Mouse (Mus musculus) MEL (cell line): Measurements from ENCODE around the gene Sbk1. TPM values are rescaled to one million over a fixed set of nuclear protein-coding genes. Genes with fewer than 3 reads are reported as not detected.

ENCODE experiments used
- DNase-seq: peaks from one replicate; pipeline ENCODE4 v3.0.0; 2011; ENCODE audit warnings: low read depth, low spot score
- H3K27ac ChIP-seq: 2 replicates; pipeline ENCODE4 v1.5.1; 2012; ENCODE audit warnings: low read depth, mild to moderate bottlenecking, control low read depth, low read length, moderate library complexity; ENCODE audit not compliant: control insufficient read depth
- H3K27me3 ChIP-seq, 2 experiments: fragments of 150-350 bp in 1 of 2; sonication (generic) in 1 of 2; 2 replicates each; pipeline ENCODE4 v1.6.1; 2012; ENCODE audit warnings: low read length in 2 of 2, mild to moderate bottlenecking in 2 of 2, improper control_type of control experiment in 1 of 2, moderate library complexity in 1 of 2; ENCODE audit not compliant: insufficient read depth in 2 of 2, control insufficient read depth in 1 of 2
- H3K36me3 ChIP-seq, 2 experiments: 2 replicates each; pipeline ENCODE4 v1.6.1; 2012 to 2014; ENCODE audit warnings: low read length in 2 of 2, improper control_type of control experiment in 1 of 2, inconsistent platforms in 1 of 2, mild to moderate bottlenecking in 1 of 2; ENCODE audit not compliant: insufficient read depth in 2 of 2, control insufficient read depth in 1 of 2
- H3K4me1 ChIP-seq, 2 experiments: fragments of 150-350 bp in 1 of 2; sonication (generic) in 1 of 2; 2 replicates each; pipeline ENCODE4 v1.6.1; 2012; ENCODE audit warnings: low read length in 2 of 2, improper control_type of control experiment in 1 of 2, mild to moderate bottlenecking in 1 of 2; ENCODE audit not compliant: insufficient read depth in 2 of 2, control insufficient read depth in 1 of 2
- H3K4me3 ChIP-seq, 2 experiments: fragments of 150-350 bp in 1 of 2; sonication (generic) in 1 of 2; 2 replicates each; pipeline ENCODE4 v1.5.1; 2012; ENCODE audit warnings: low read depth in 2 of 2, low read length in 2 of 2, mild to moderate bottlenecking in 2 of 2, moderate library complexity in 2 of 2, control low read depth in 1 of 2, improper control_type of control experiment in 1 of 2; ENCODE audit not compliant: control insufficient read depth in 1 of 2, insufficient read depth in 1 of 2
- H3K79me2 ChIP-seq: 2 replicates; pipeline ENCODE4 v1.6.1; 2012; ENCODE audit warnings: mild to moderate bottlenecking, low read length, moderate library complexity; ENCODE audit not compliant: control insufficient read depth, poor library complexity, insufficient read depth
- H3K9ac ChIP-seq: 2 replicates; pipeline ENCODE4 v1.6.1; 2012; ENCODE audit warnings: low read depth, mild to moderate bottlenecking, control low read depth, low read length, moderate library complexity; ENCODE audit not compliant: control insufficient read depth, poor library complexity, severe bottlenecking
- H3K9me3 ChIP-seq: fragments of 150-350 bp; sonication (generic); replicated peaks from 2 replicates; pipeline ENCODE4 v1.6.1; 2012; ENCODE audit warnings: mild to moderate bottlenecking, low read length, improper control_type of control experiment, moderate library complexity; ENCODE audit not compliant: insufficient read depth
- BHLHE40 ChIP-seq: IDR thresholded peaks from 2 replicates; pipeline ENCODE4 v1.6.1; 2012; ENCODE audit warnings: low read depth, mild to moderate bottlenecking, inconsistent platforms, low read length, improper control_type of control experiment, borderline replicate concordance
- CHD1 ChIP-seq: IDR thresholded peaks from 2 replicates; pipeline ENCODE4 v1.6.1; 2012; ENCODE audit warnings: low read depth, mild to moderate bottlenecking, inconsistent platforms, low read length, improper control_type of control experiment
- CHD2 ChIP-seq: IDR thresholded peaks from 2 replicates; pipeline ENCODE4 v1.6.1; 2011; ENCODE audit warnings: low read length, improper control_type of control experiment
- CTCF ChIP-seq, 3 experiments: IDR thresholded peaks in 2 of 3; conservative IDR thresholded peaks in 1 of 3; 2 replicates each; pipeline ENCODE4 v1.5.1; 2011 to 2012; ENCODE audit warnings: low read length in 3 of 3, low read depth in 2 of 3, mild to moderate bottlenecking in 2 of 3, improper control_type of control experiment in 1 of 3, inconsistent platforms in 1 of 3, mixed read lengths in 1 of 3, moderate library complexity in 1 of 3; ENCODE audit not compliant: control insufficient read depth in 1 of 3, insufficient read depth in 1 of 3, poor library complexity in 1 of 3, severe bottlenecking in 1 of 3
- E2F4 ChIP-seq: IDR thresholded peaks from 2 replicates; pipeline ENCODE4 v1.6.1; 2011; ENCODE audit warnings: low read depth, low read length, improper control_type of control experiment, borderline replicate concordance
- ELF1 ChIP-seq: IDR thresholded peaks from 2 replicates; pipeline ENCODE4 v1.6.1; 2014; ENCODE audit warnings: low read depth, mild to moderate bottlenecking, inconsistent platforms, low read length, improper control_type of control experiment, moderate library complexity
- GABPA ChIP-seq: IDR thresholded peaks from 2 replicates; pipeline ENCODE4 v1.6.1; 2012; ENCODE audit warnings: low read depth, mild to moderate bottlenecking, inconsistent platforms, low read length, improper control_type of control experiment, moderate library complexity
- GATA1 ChIP-seq: IDR thresholded peaks from 2 replicates; pipeline ENCODE4 v1.6.1; 2011; ENCODE audit warnings: low read depth, low read length, improper control_type of control experiment
- HCFC1 ChIP-seq: IDR thresholded peaks from 2 replicates; pipeline ENCODE4 v1.6.1; 2012; ENCODE audit warnings: low read depth, mild to moderate bottlenecking, inconsistent platforms, low read length, improper control_type of control experiment, moderate library complexity
- MAFK ChIP-seq: IDR thresholded peaks from 2 replicates; pipeline ENCODE4 v1.6.1; 2011; ENCODE audit warnings: low read depth, mild to moderate bottlenecking, low read length, improper control_type of control experiment, borderline replicate concordance
- MAZ ChIP-seq: IDR thresholded peaks from 2 replicates; pipeline ENCODE4 v1.6.1; 2012; ENCODE audit warnings: low read depth, mild to moderate bottlenecking, inconsistent platforms, low read length, improper control_type of control experiment
- MEF2A ChIP-seq: IDR thresholded peaks from 2 replicates; pipeline ENCODE4 v1.6.1; 2014; ENCODE audit warnings: low read depth, mild to moderate bottlenecking, inconsistent platforms, low read length, improper control_type of control experiment; ENCODE audit not compliant: poor library complexity, insufficient replicate concordance, severe bottlenecking; ENCODE audit errors: extremely low read depth
- NRF1 ChIP-seq: IDR thresholded peaks from 2 replicates; pipeline ENCODE4 v1.6.1; 2014; ENCODE audit warnings: low read depth, mild to moderate bottlenecking, inconsistent platforms, low read length, improper control_type of control experiment, moderate library complexity; ENCODE audit not compliant: poor library complexity, insufficient read depth, severe bottlenecking
- POLR2A ChIP-seq, 2 experiments: IDR thresholded peaks; 2 replicates each; pipeline ENCODE4 v1.6.1; 2011 to 2012; ENCODE audit warnings: low read length in 2 of 2, mild to moderate bottlenecking in 2 of 2, control low read depth in 1 of 2, improper control_type of control experiment in 1 of 2, low read depth in 1 of 2, moderate library complexity in 1 of 2; ENCODE audit not compliant: control insufficient read depth in 1 of 2, insufficient read depth in 1 of 2, poor library complexity in 1 of 2
- POLR2AphosphoS5 ChIP-seq: IDR thresholded peaks from 2 replicates; pipeline ENCODE4 v1.6.1; 2012; ENCODE audit warnings: low read depth, borderline replicate concordance, mild to moderate bottlenecking, inconsistent platforms, low read length, moderate library complexity, mixed read lengths
- RAD21 ChIP-seq: IDR thresholded peaks from 2 replicates; pipeline ENCODE4 v1.6.1; 2011; ENCODE audit warnings: mild to moderate bottlenecking, low read depth, low read length, improper control_type of control experiment
- RCOR1 ChIP-seq: IDR thresholded peaks from 2 replicates; pipeline ENCODE4 v1.6.1; 2012; ENCODE audit warnings: low read depth, mild to moderate bottlenecking, inconsistent platforms, low read length, improper control_type of control experiment
- SIN3A ChIP-seq: IDR thresholded peaks from 2 replicates; pipeline ENCODE4 v1.6.1; 2012; ENCODE audit warnings: low read length, improper control_type of control experiment, inconsistent platforms
- SMC3 ChIP-seq: IDR thresholded peaks from 2 replicates; pipeline ENCODE4 v1.6.1; 2011; ENCODE audit warnings: low read depth, low read length, improper control_type of control experiment
- TCF12 ChIP-seq: IDR thresholded peaks from 2 replicates; pipeline ENCODE4 v1.6.1; 2014; ENCODE audit warnings: low read depth, mild to moderate bottlenecking, inconsistent platforms, low read length, improper control_type of control experiment, moderate library complexity
- ZC3H11A ChIP-seq: IDR thresholded peaks from 2 replicates; pipeline ENCODE4 v1.6.1; 2012; ENCODE audit warnings: low read depth, mild to moderate bottlenecking, inconsistent platforms, low read length, improper control_type of control experiment
- ZKSCAN1 ChIP-seq: IDR thresholded peaks from 2 replicates; pipeline ENCODE4 v1.6.1; 2012; ENCODE audit warnings: low read depth, mild to moderate bottlenecking, inconsistent platforms, low read length, improper control_type of control experiment, moderate library complexity
- ZMIZ1 ChIP-seq: IDR thresholded peaks from 2 replicates; pipeline ENCODE4 v1.6.1; 2012; ENCODE audit warnings: low read depth, mild to moderate bottlenecking, inconsistent platforms, low read length, improper control_type of control experiment, moderate library complexity
- ZNF384 ChIP-seq: IDR thresholded peaks from 2 replicates; pipeline ENCODE4 v1.6.1; 2012; ENCODE audit warnings: low read depth, mild to moderate bottlenecking, inconsistent platforms, low read length, improper control_type of control experiment
- polyA plus RNA-seq, 2 experiments: library from polyadenylated mRNA; stranded (reverse) in 1 of 2; unstranded in 1 of 2; fragments of >175 nt in 1 of 2; fragments of >200 nt in 1 of 2; gene quantifications; 2 replicates each; pipeline versions ENCODE4 v1.2.1 to v1.2.4; 2012; ENCODE audit warnings: low replicate concordance in 2 of 2, low read depth in 1 of 2; ENCODE audit not compliant: insufficient read length in 2 of 2, insufficient read depth in 1 of 2, missing spikeins in 1 of 2
- total RNA-seq: library from RNA; depleted of rRNA; stranded (reverse); fragments of 300-350 nt; gene quantifications from 2 replicates; pipeline ENCODE4 v1.2.3, GENCODE M21; 2012

Gene Sbk1
- total and polyA plus RNA-seq, 3 experiments = 3.9 to 5.4 TPM; not detected in 1

- no peaks in the 10 kb centered on the region for H3K4me1 ChIP-seq
- H3K9me3 ChIP-seq = no peaks in the 10 kb centered on the region
- no peak overlapping the region for H3K9ac ChIP-seq
- H3K4me3 ChIP-seq = no peak overlapping the region
- H3K27me3 ChIP-seq = peaks cover 5 to 10% of the 10 kb centered on the region in 2 experiments; a peak in 3 of 4 replicates
- no peaks in the 10 kb centered on the region for H3K36me3 ChIP-seq
- H3K27ac ChIP-seq = no peak overlapping the region
- TF ChIP-seq CTCF (IDR thresholded peaks at IDR 0.05 in 2 of 3, conservative IDR thresholded peaks at IDR 0.05 in 1 of 3; ENCODE audit: control insufficient read depth in 1 of 3, insufficient read depth in 1 of 3, low read depth in 2 of 3, low read length in 3 of 3, poor library complexity in 1 of 3, severe bottlenecking in 1 of 3) (peak; percentile 35 to 53 (median 45)), BHLHE40 (no peak), RAD21 (peak; percentile 8; the same call in 1 of the 2 replicates), MAFK (no peak), GATA1 (no peak), GABPA (no peak)
- H3K79me2 ChIP-seq = no peaks in the 10 kb centered on the region
- DNase-seq = peak; percentile 37
These were observed 63.1 kb downstream of the Sbk1 start for GRCm38 (mm10) chr7:126335556-126335955.

- H3K9me3 ChIP-seq = no peaks in the 10 kb centered on the region
- DNase-seq = no peak
- no peak overlapping the region for H3K4me3 ChIP-seq
- H3K27ac ChIP-seq = no peak overlapping the region
- TF ChIP-seq ELF1 (no peak), ZC3H11A (no peak), MAFK (no peak), MEF2A (no peak), E2F4 (no peak), SMC3 (no peak), ZKSCAN1 (no peak), HCFC1 (no peak), ZNF384 (no peak), CHD1 (no peak)
- H3K36me3 ChIP-seq = no peaks in the 10 kb centered on the region
- no peaks in the 10 kb centered on the region for H3K4me1 ChIP-seq
- H3K79me2 ChIP-seq = no peaks in the 10 kb centered on the region
- H3K27me3 ChIP-seq = peaks cover 5 to 6% of the 10 kb centered on the region in 2 experiments; a peak in 3 of 4 replicates
- H3K9ac ChIP-seq = no peak overlapping the region
These were observed 66.5 kb downstream of the Sbk1 start for GRCm38 (mm10) chr7:126338906-126339305.

- Histone ChIP-seq H3K79me2 (no peaks in the 10 kb centered on the region), H3K9me3 (no peaks in the 10 kb centered on the region), H3K27me3 (peaks cover 4 to 5% of the 10 kb centered on the region in 2 experiments), H3K4me1 (no peaks in the 10 kb centered on the region), H3K36me3 (no peaks in the 10 kb centered on the region), H3K4me3 (no peak overlapping the region), H3K27ac (no peak overlapping the region), H3K9ac (no peak overlapping the region)
- no peak for TF ChIP-seq TCF12
- TF ChIP-seq ZMIZ1 = no peak
- no peak for TF ChIP-seq MAFK
- TF ChIP-seq MAZ = no peak
- no peak for TF ChIP-seq RCOR1
- TF ChIP-seq MEF2A = no peak
- TF ChIP-seq SMC3 = no peak
- TF ChIP-seq E2F4 = no peak
- TF ChIP-seq POLR2AphosphoS5 = no peak
- no peak for TF ChIP-seq NRF1
- no peak for TF ChIP-seq CHD2
- TF ChIP-seq POLR2A (IDR thresholded peaks at IDR 0.05; ENCODE audit: control insufficient read depth in 1 of 2, insufficient read depth in 1 of 2, low read depth in 1 of 2, low read length in 2 of 2, poor library complexity in 1 of 2) = no peak
- no peak for TF ChIP-seq ZC3H11A
- TF ChIP-seq SIN3A = no peak
- no peak for DNase-seq
These were observed 67.1 kb downstream of the Sbk1 start for GRCm38 (mm10) chr7:126339521-126339971.
